Mouse (Mus musculus) gastrocnemius, adult 18-20 months (tissue): ENCODE results near the gene Vmn1r40. TPM values are rescaled to one million over a fixed set of nuclear protein-coding genes. Genes with fewer than 3 reads are reported as not detected.

Experiments
- total RNA-seq, 2 experiments: library from RNA; stranded (reverse); gene quantifications; 2 replicates each; pipeline ENCODE4 v1.2.3; 2021

The Vmn1r40 gene
- total RNA-seq, 2 experiments from 2014 or later: not detected

Other genes with a start within 250 kb of the Vmn1r40 start
- gene Chchd6, start 111.9 kb upstream of the Vmn1r40 start, total RNA-seq: 1 to 10 TPM; 3.7 to 4.7 TPM
- gene Txnrd3, start 63.6 kb upstream of the Vmn1r40 start, total RNA-seq: 1 to 10 TPM; 3.5 to 4.6 TPM
- gene Vmn1r41, start 33.2 kb downstream of the Vmn1r40 start, total RNA-seq: not detected
- not detected for gene Vmn1r42, start 168.9 kb downstream of the Vmn1r40 start, total RNA-seq
- not detected for gene Vmn1r43, start 168.9 kb downstream of the Vmn1r40 start, total RNA-seq
- not detected for gene Vmn1r44, start 176.1 kb downstream of the Vmn1r40 start, total RNA-seq
- gene Vmn1r45, start 233.1 kb downstream of the Vmn1r40 start, total RNA-seq: not detected